8 mouse cellular contexts compared by ENCODE assay signal in the genomic region with DNA sequence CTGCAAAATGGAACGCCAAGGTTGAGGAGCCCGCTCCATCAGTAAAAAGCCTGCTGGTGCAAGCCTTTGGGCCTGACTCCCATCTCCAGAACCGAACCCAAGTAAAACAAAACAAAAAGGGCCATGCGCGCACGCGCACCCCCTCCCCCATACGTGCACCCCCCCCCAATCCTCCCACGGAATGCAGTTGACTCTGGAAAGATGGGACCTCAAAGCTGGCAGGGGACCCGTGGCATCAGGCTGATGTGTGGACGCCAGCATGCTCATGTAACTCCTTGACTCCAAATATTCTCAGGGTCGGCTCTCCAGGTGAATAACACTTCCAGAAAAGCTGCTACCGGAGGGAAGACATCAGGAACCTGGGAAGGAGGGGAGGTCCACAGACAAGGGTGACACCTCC.
DNase-seq lines count a peak whose midpoint lies in the region; ATAC-seq and TF ChIP-seq lines count a peak whose summit lies in the region.

No protein-coding gene starts in this region.

- no peak for DNase-seq in kidney, postnatal 25 days
- DNase-seq in cerebellum, adult 9-10 months = no peak
- no peak for DNase-seq in retina, embryonic 14.5 days (ENCODE audit: low spot score)
- DNase-seq in left cerebral cortex, adult 8-10 months (ENCODE audit: low spot score in 2 of 2) = no peak

- no peak for ATAC-seq in kidney, embryonic 15.5 days (replicated peaks; ENCODE audit: low FRiP score)
- ATAC-seq in forebrain, embryonic 13.5 days = no peak
- no peak for ATAC-seq in limb, embryonic 15.5 days (ENCODE audit: insufficient number of reproducible peaks, low FRiP score, low TSS enrichment, low read depth)

- peaks cover 37% of the 10 kb centered on the region for H3K4me1 ChIP-seq in kidney, embryonic 15.5 days
- H3K4me1 ChIP-seq in bone marrow, adult 2 months (ENCODE audit: control insufficient read depth, insufficient read depth, low read length) = no peaks in the 10 kb centered on the region; the same call in 1 of the 2 replicates
- H3K4me1 ChIP-seq in forebrain, embryonic 13.5 days = peaks cover 14% of the 10 kb centered on the region; the same call in 1 of the 2 replicates
- peaks cover 17% of the 10 kb centered on the region for H3K4me1 ChIP-seq in limb, embryonic 15.5 days

- no peak for TF ChIP-seq POLR2A in bone marrow, adult 2 months (IDR thresholded peaks at IDR 0.05; ENCODE audit: borderline replicate concordance, control insufficient read depth, low read depth, low read length)

- no peak overlapping the region for H3K4me3 ChIP-seq in kidney, embryonic 15.5 days (replicated peaks)
- H3K4me3 ChIP-seq in bone marrow, adult 2 months (replicated peaks; ENCODE audit: control insufficient read depth, low read depth, low read length) = no peak overlapping the region
- no peak overlapping the region for H3K4me3 ChIP-seq in forebrain, embryonic 13.5 days
- H3K4me3 ChIP-seq in limb, embryonic 15.5 days = peak overlapping the region; percentile 37; the same call in 1 of the 2 replicates

- H3K9ac ChIP-seq in kidney, embryonic 15.5 days = no peak overlapping the region
- no peak overlapping the region for H3K9ac ChIP-seq in forebrain, embryonic 13.5 days
- H3K9ac ChIP-seq in limb, embryonic 15.5 days = no peak overlapping the region

- WGBS in kidney, embryonic 15.5 days = 69% methylated on average over 13 of the region's 13 CpGs
- WGBS in bone marrow, adult 2 months = 57% methylated on average over 13 of the region's 13 CpGs
- 70% methylated on average over 13 of the region's 13 CpGs for WGBS in forebrain, embryonic 13.5 days
- 74% methylated on average over 13 of the region's 13 CpGs for WGBS in limb, embryonic 15.5 days

- TF ChIP-seq CTCF in bone marrow, adult 2 months (IDR thresholded peaks at IDR 0.05; ENCODE audit: control insufficient read depth, insufficient read depth, low read length) = no peak

- H3K4me2 ChIP-seq in kidney, embryonic 15.5 days = peak overlapping the region; percentile 56
- H3K4me2 ChIP-seq in forebrain, embryonic 13.5 days = peak overlapping the region; percentile 55
- peak overlapping the region; percentile 51 for H3K4me2 ChIP-seq in limb, embryonic 15.5 days

- H3K27me3 ChIP-seq in kidney, embryonic 15.5 days = no peaks in the 10 kb centered on the region
- peaks cover 6% of the 10 kb centered on the region; the same call in 1 of the 2 replicates for H3K27me3 ChIP-seq in forebrain, embryonic 13.5 days
- H3K27me3 ChIP-seq in limb, embryonic 15.5 days = no peaks in the 10 kb centered on the region

- no peaks in the 10 kb centered on the region for H3K36me3 ChIP-seq in kidney, embryonic 15.5 days
- H3K36me3 ChIP-seq in forebrain, embryonic 13.5 days (ENCODE audit: poor library complexity, severe bottlenecking) = no peaks in the 10 kb centered on the region
- H3K36me3 ChIP-seq in limb, embryonic 15.5 days = no peaks in the 10 kb centered on the region

- H3K27ac ChIP-seq in kidney, embryonic 15.5 days = no peak overlapping the region
- peak overlapping the region; percentile 18; the same call in 1 of the 2 replicates for H3K27ac ChIP-seq in bone marrow, adult 2 months (ENCODE audit: control insufficient read depth, insufficient read depth, low read depth, low read length, poor library complexity)
- H3K27ac ChIP-seq in forebrain, embryonic 13.5 days = no peak overlapping the region
- no peak overlapping the region for H3K27ac ChIP-seq in limb, embryonic 15.5 days

- H3K9me3 ChIP-seq in kidney, embryonic 15.5 days (replicated peaks) = no peaks in the 10 kb centered on the region
- no peaks in the 10 kb centered on the region for H3K9me3 ChIP-seq in forebrain, embryonic 13.5 days (replicated peaks)
- no peaks in the 10 kb centered on the region for H3K9me3 ChIP-seq in limb, embryonic 15.5 days
